Mouse (Mus musculus) induced T-regulatory cell, adult 2 months (primary cell): ENCODE measurements around the gene Prelp.

ENCODE experiments used
- DNase-seq: peaks from one replicate; pipeline ENCODE4 v3.0.0-alpha.2; 2012; ENCODE audit warnings: low read depth

Prelp gene

GRCm38 (mm10) chr1:133899043-133899542, 22.1 kb downstream of the Prelp start:
- DNase-seq: no peak

GRCm38 (mm10) chr1:133897293-133897692, 23.9 kb downstream of the Prelp start:
- no peak for DNase-seq

GRCm38 (mm10) chr1:133891489-133891888, 29.7 kb downstream of the Prelp start:
- DNase-seq: no peak

- no peak for DNase-seq
Measured at GRCm38 (mm10) chr1:133889949-133890598, 31.1 kb downstream of the Prelp start.

- no peak for DNase-seq
Measured at GRCm38 (mm10) chr1:133887538-133888250, 33.5 kb downstream of the Prelp start.

GRCm38 (mm10) chr1:133887044-133887443, 34.2 kb downstream of the Prelp start:
- no peak for DNase-seq

- DNase-seq: no peak
Measured at GRCm38 (mm10) chr1:133886431-133886830, 34.8 kb downstream of the Prelp start.

- DNase-seq: no peak
Measured at GRCm38 (mm10) chr1:133885811-133886210, 35.4 kb downstream of the Prelp start.

- DNase-seq: no peak
Measured at GRCm38 (mm10) chr1:133884746-133885145, 36.5 kb downstream of the Prelp start.

- DNase-seq: no peak
Measured at GRCm38 (mm10) chr1:133884090-133884489, 37.1 kb downstream of the Prelp start.

GRCm38 (mm10) chr1:133882283-133883217, 38.7 kb downstream of the Prelp start:
- no peak for DNase-seq

GRCm38 (mm10) chr1:133881813-133882212, 39.4 kb downstream of the Prelp start:
- DNase-seq: no peak

GRCm38 (mm10) chr1:133878825-133879423, 42.3 kb downstream of the Prelp start:
- no peak for DNase-seq

GRCm38 (mm10) chr1:133876936-133877335, 44.3 kb downstream of the Prelp start:
- DNase-seq: no peak

- no peak for DNase-seq
Measured at GRCm38 (mm10) chr1:133873086-133873813, 48.0 kb downstream of the Prelp start.

- no peak for DNase-seq
Measured at GRCm38 (mm10) chr1:133871241-133871640, 50.0 kb downstream of the Prelp start.

- no peak for DNase-seq
Measured at GRCm38 (mm10) chr1:133869221-133869620, 52.0 kb downstream of the Prelp start.

- DNase-seq: no peak
Measured at GRCm38 (mm10) chr1:133863257-133863997, 57.8 kb downstream of the Prelp start.

GRCm38 (mm10) chr1:133861028-133861427, 60.2 kb downstream of the Prelp start:
- DNase-seq: no peak
